8 mouse cellular contexts compared by ENCODE assay signal in genomic region chr9:44342605-44343004, GRCm38 (mm10). TPM values are rescaled to one million over a fixed set of nuclear protein-coding genes. Genes with fewer than 3 reads are reported as not detected.
DNase-seq lines count a peak whose midpoint lies in the region; ATAC-seq and TF ChIP-seq lines count a peak whose summit lies in the region.

No protein-coding gene starts in this region.

- 0 out of 2 replicates have a peak overlapping the region, but pooled peaks have one; percentile 99 for H3K27ac ChIP-seq in kidney, embryonic 16.5 days (ENCODE audit: low read length)
- no peak overlapping the region for H3K27ac ChIP-seq in bone marrow macrophage, adult 2 months (ENCODE audit: insufficient read depth, low read depth, low read length)
- no peak overlapping the region for H3K27ac ChIP-seq in forebrain, embryonic 13.5 days
- H3K27ac ChIP-seq in liver, embryonic 14.5 days = peak overlapping the region; percentile 100

- peaks cover 18% of the 10 kb centered on the region for H3K4me1 ChIP-seq in kidney, embryonic 16.5 days (ENCODE audit: insufficient read depth, low read length)
- H3K4me1 ChIP-seq in bone marrow macrophage, adult 2 months (ENCODE audit: control insufficient read depth, insufficient read depth, low read length) = peaks cover 10% of the 10 kb centered on the region
- peaks cover 20% of the 10 kb centered on the region for H3K4me1 ChIP-seq in forebrain, embryonic 13.5 days
- peaks cover 12 to 16% of the 10 kb centered on the region in 2 experiments for H3K4me1 ChIP-seq in liver, embryonic 14.5 days (replicated peaks; ENCODE audit: control insufficient read depth in 2 of 2, insufficient read depth in 2 of 2, low read length in 1 of 2)

- TF ChIP-seq POLR2A in bone marrow macrophage, adult 2 months (IDR thresholded peaks at IDR 0.05; ENCODE audit: borderline replicate concordance, low read depth, low read length) = no peak

- 93% methylated on average over 1 of the region's 1 CpGs for WGBS in kidney, embryonic 16.5 days
- WGBS in forebrain, embryonic 13.5 days = 92% methylated on average over 1 of the region's 1 CpGs
- WGBS in liver, embryonic 14.5 days (ENCODE audit: insufficient replicate concordance) = 28% methylated on average over 1 of the region's 1 CpGs

- no peak for DNase-seq in kidney, adult 11 months
- DNase-seq in liver, embryonic 14.5 days (ENCODE audit: low read depth in 3 of 3, low spot score in 3 of 3) = no peak
- no peak for DNase-seq in right cerebral cortex, postnatal 10 days (ENCODE audit: low spot score in 2 of 2)
- no peak for DNase-seq in embryo, embryonic 10.5 days (ENCODE audit: low spot score)
- DNase-seq in ovary, postnatal 14 days (ENCODE audit: low spot score) = no peak

- H3K4me3 ChIP-seq in kidney, embryonic 16.5 days (ENCODE audit: low read length) = peak overlapping the region; percentile 90; the same call in 1 of the 2 replicates
- peak overlapping the region; percentile 98 for H3K4me3 ChIP-seq in bone marrow macrophage, adult 2 months (ENCODE audit: insufficient read depth, low read length)
- no peak overlapping the region for H3K4me3 ChIP-seq in forebrain, embryonic 13.5 days
- peak overlapping the region; percentile 95 to 98 for H3K4me3 ChIP-seq in liver, embryonic 14.5 days (ENCODE audit: insufficient read depth in 1 of 2, low read depth in 2 of 2, low read length in 2 of 2)

- H3K9ac ChIP-seq in kidney, embryonic 16.5 days (replicated peaks; ENCODE audit: low read length) = peak overlapping the region; percentile 94
- H3K9ac ChIP-seq in forebrain, embryonic 13.5 days = no peak overlapping the region; the same call in 1 of the 2 replicates
- peak overlapping the region; percentile 96 for H3K9ac ChIP-seq in liver, embryonic 14.5 days (replicated peaks)

- TF ChIP-seq EP300 in liver, embryonic 14.5 days (IDR thresholded peaks at IDR 0.05; ENCODE audit: low read depth) = no peak

- no peak for TF ChIP-seq CTCF in bone marrow macrophage, adult 2 months (IDR thresholded peaks at IDR 0.05; ENCODE audit: low read depth, low read length)
- TF ChIP-seq CTCF in liver, embryonic 14.5 days (IDR thresholded peaks at IDR 0.05; ENCODE audit: low read depth) = no peak

- ATAC-seq in kidney, embryonic 16.5 days (ENCODE audit: low FRiP score, low TSS enrichment) = no peak
- no peak for ATAC-seq in forebrain, embryonic 13.5 days
- peak; percentile 4; the same call in 1 of the 2 replicates for ATAC-seq in liver, embryonic 14.5 days (ENCODE audit: insufficient read depth)

- peaks cover 16% of the 10 kb centered on the region for H3K36me3 ChIP-seq in kidney, embryonic 16.5 days (ENCODE audit: insufficient read depth, low read length)
- H3K36me3 ChIP-seq in forebrain, embryonic 13.5 days (ENCODE audit: poor library complexity, severe bottlenecking) = peaks cover 55% of the 10 kb centered on the region
- H3K36me3 ChIP-seq in liver, embryonic 14.5 days (replicated peaks; ENCODE audit: control insufficient read depth, insufficient read depth, low read depth) = peaks cover 48% of the 10 kb centered on the region

- peak overlapping the region; percentile 71 for H3K4me2 ChIP-seq in kidney, embryonic 16.5 days (replicated peaks; ENCODE audit: low read depth, low read length)
- peak overlapping the region; percentile 71; the same call in 1 of the 2 replicates for H3K4me2 ChIP-seq in forebrain, embryonic 13.5 days
- peak overlapping the region; percentile 98 for H3K4me2 ChIP-seq in liver, embryonic 14.5 days (ENCODE audit: low read depth)

- no peaks in the 10 kb centered on the region for H3K9me3 ChIP-seq in kidney, embryonic 16.5 days (ENCODE audit: low read length)
- no peaks in the 10 kb centered on the region for H3K9me3 ChIP-seq in forebrain, embryonic 13.5 days (replicated peaks)
- no peaks in the 10 kb centered on the region for H3K9me3 ChIP-seq in liver, embryonic 14.5 days (ENCODE audit: control insufficient read depth, low read length)

- no peaks in the 10 kb centered on the region for H3K27me3 ChIP-seq in kidney, embryonic 16.5 days (ENCODE audit: insufficient read depth, low read length)
- H3K27me3 ChIP-seq in forebrain, embryonic 13.5 days = no peaks in the 10 kb centered on the region
- no peaks in the 10 kb centered on the region for H3K27me3 ChIP-seq in liver, embryonic 14.5 days (ENCODE audit: control insufficient read depth, insufficient read depth, low read length)

RNA-seq across cellular contexts. Expression of gene Hmbs, which starts 1.4 kb away (rescaled TPM):
- polyA plus RNA-seq in kidney, embryonic 16.5 days (2015; fragmentation: Nextera tagmentation; extraction: Ambion mirVana) = 133 and 137 TPM in 2 replicates
- 22.4 and 25.8 TPM in 2 replicates for polyA plus RNA-seq in bone marrow macrophage, adult 2 months (2012; ENCODE audit: insufficient read depth, insufficient read length, missing spikeins)
- 91.6 and 92.2 TPM in 2 replicates for polyA plus RNA-seq in forebrain, embryonic 13.5 days (2015; fragmentation: Nextera tagmentation; extraction: Ambion mirVana)
- 837 and 876 TPM in 2 replicates for polyA plus RNA-seq in liver, embryonic 14.5 days (2012; rRNA removed)
- 1,376 and 1,452 TPM in 2 replicates for polyA plus RNA-seq in liver, embryonic 14.5 days (2014; fragmentation: Nextera tagmentation; extraction: Ambion mirVana)

RNA-seq across cellular contexts. Expression of gene H2afx, which starts 8.1 kb away (rescaled TPM):
- polyA plus RNA-seq in kidney, embryonic 16.5 days (2015; fragmentation: Nextera tagmentation; extraction: Ambion mirVana) = 353 and 432 TPM in 2 replicates
- polyA plus RNA-seq in bone marrow macrophage, adult 2 months (2012; ENCODE audit: insufficient read depth, insufficient read length, missing spikeins) = 43.6 and 57.0 TPM in 2 replicates
- polyA plus RNA-seq in forebrain, embryonic 13.5 days (2015; fragmentation: Nextera tagmentation; extraction: Ambion mirVana) = 393 TPM in 2 replicates
- 177 and 217 TPM in 2 replicates for polyA plus RNA-seq in liver, embryonic 14.5 days (2012; rRNA removed)
- polyA plus RNA-seq in liver, embryonic 14.5 days (2014; fragmentation: Nextera tagmentation; extraction: Ambion mirVana) = 168 and 190 TPM in 2 replicates

RNA-seq across cellular contexts. Expression of gene Dpagt1, which starts 16.8 kb away (rescaled TPM):
- polyA plus RNA-seq in kidney, embryonic 16.5 days (2015; fragmentation: Nextera tagmentation; extraction: Ambion mirVana) = 45.4 and 53.9 TPM in 2 replicates
- polyA plus RNA-seq in bone marrow macrophage, adult 2 months (2012; ENCODE audit: insufficient read depth, insufficient read length, missing spikeins) = 44.7 and 49.6 TPM in 2 replicates
- polyA plus RNA-seq in forebrain, embryonic 13.5 days (2015; fragmentation: Nextera tagmentation; extraction: Ambion mirVana) = 36.8 and 40.1 TPM in 2 replicates
- polyA plus RNA-seq in liver, embryonic 14.5 days (2012; rRNA removed) = 16.4 and 19.5 TPM in 2 replicates
- polyA plus RNA-seq in liver, embryonic 14.5 days (2014; fragmentation: Nextera tagmentation; extraction: Ambion mirVana) = 18.8 and 20.2 TPM in 2 replicates

RNA-seq across cellular contexts. Expression of gene Vps11, which starts 18.9 kb away (rescaled TPM):
- 38.5 and 40.0 TPM in 2 replicates for polyA plus RNA-seq in kidney, embryonic 16.5 days (2015; fragmentation: Nextera tagmentation; extraction: Ambion mirVana)
- 41.3 and 44.7 TPM in 2 replicates for polyA plus RNA-seq in bone marrow macrophage, adult 2 months (2012; ENCODE audit: insufficient read depth, insufficient read length, missing spikeins)
- 34.9 and 37.9 TPM in 2 replicates for polyA plus RNA-seq in forebrain, embryonic 13.5 days (2015; fragmentation: Nextera tagmentation; extraction: Ambion mirVana)
- polyA plus RNA-seq in liver, embryonic 14.5 days (2012; rRNA removed) = 9.4 and 9.7 TPM in 2 replicates
- polyA plus RNA-seq in liver, embryonic 14.5 days (2014; fragmentation: Nextera tagmentation; extraction: Ambion mirVana) = 11.5 and 12.0 TPM in 2 replicates

RNA-seq across cellular contexts. Expression of gene C2cd2l, which starts 22.5 kb away (rescaled TPM):
- 11.6 and 14.3 TPM in 2 replicates for polyA plus RNA-seq in kidney, embryonic 16.5 days (2015; fragmentation: Nextera tagmentation; extraction: Ambion mirVana)
- 19.9 and 24.0 TPM in 2 replicates for polyA plus RNA-seq in bone marrow macrophage, adult 2 months (2012; ENCODE audit: insufficient read depth, insufficient read length, missing spikeins)
- polyA plus RNA-seq in forebrain, embryonic 13.5 days (2015; fragmentation: Nextera tagmentation; extraction: Ambion mirVana) = 14.0 and 19.6 TPM in 2 replicates
- polyA plus RNA-seq in liver, embryonic 14.5 days (2012; rRNA removed) = 13.0 and 17.3 TPM in 2 replicates
- polyA plus RNA-seq in liver, embryonic 14.5 days (2014; fragmentation: Nextera tagmentation; extraction: Ambion mirVana) = 7.4 and 8.9 TPM in 2 replicates

Comparison
In these comparisons a context has a peak if more than half of its experiments do, and no peak if none do; other contexts are left out.
1. H3K27ac ChIP-seq: peak in kidney, embryonic 16.5 days (single experiment) and liver, embryonic 14.5 days (single experiment); none in bone marrow macrophage, adult 2 months (single experiment) and forebrain, embryonic 13.5 days (single experiment).
2. Peak in every context shown above with its lines, with median percentiles within 50 percentile points of each other: H3K4me2 ChIP-seq.